In the genomic region with DNA sequence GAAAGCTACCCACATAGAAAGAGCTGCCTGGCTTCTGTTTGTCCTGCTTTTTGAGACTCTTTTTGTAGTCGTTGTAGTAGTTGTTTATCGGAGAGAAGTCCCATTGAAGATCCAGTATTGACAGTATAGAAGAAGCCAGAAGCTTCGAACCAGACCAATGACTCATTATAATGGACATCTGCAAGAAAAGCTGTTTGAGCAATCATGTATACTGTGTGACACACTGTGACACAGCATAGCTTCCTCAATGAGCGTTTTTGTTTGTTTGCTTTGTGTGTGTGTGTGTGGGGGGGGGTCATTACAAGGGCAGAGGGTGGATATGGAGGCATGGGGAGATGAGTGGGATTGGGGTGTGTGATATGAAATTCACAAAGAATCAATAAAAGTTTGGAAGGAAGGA, we compare ENCODE assay signal across 15 mouse cellular contexts. TPM values are rescaled to one million over a fixed set of nuclear protein-coding genes. Genes with fewer than 3 reads are reported as not detected.
DNase-seq lines count a peak whose midpoint lies in the region; ATAC-seq and TF ChIP-seq lines count a peak whose summit lies in the region.
"Had no signal": no experiment of that assay in that cellular context is flagged by ENCODE, and none has a peak within 500 bp of the region (broad histone marks: within the 10 kb centered on the region; RNA-seq: fewer than 3 reads in every experiment).

No protein-coding gene starts in this region.

- 30% methylated on average over 4 of the region's 4 CpGs for WGBS in heart, adult 2 months
- 45% methylated on average over 4 of the region's 4 CpGs for WGBS in intestine, embryonic 15.5 days
- 47% methylated on average over 4 of the region's 4 CpGs for WGBS in intestine, postnatal 0 days
- WGBS in lung, postnatal 0 days: 28% methylated on average over 4 of the region's 4 CpGs

- H3K36me3 ChIP-seq in heart, adult 2 months (ENCODE audit: control insufficient read depth, insufficient read depth, low read length): peaks cover 23% of the 10 kb centered on the region
- H3K36me3 ChIP-seq in intestine, embryonic 15.5 days: no peaks in the 10 kb centered on the region
- H3K36me3 ChIP-seq in intestine, postnatal 0 days (ENCODE audit: control insufficient read depth, insufficient read depth): no peaks in the 10 kb centered on the region
- H3K36me3 ChIP-seq in lung, postnatal 0 days (ENCODE audit: insufficient read depth, low read length): no peaks in the 10 kb centered on the region
- H3K36me3 ChIP-seq: forebrain, embryonic 12.5 days; liver, embryonic 13.5 days had no signal

- peaks cover 32% of the 10 kb centered on the region for H3K4me1 ChIP-seq in heart, adult 2 months (ENCODE audit: control insufficient read depth, insufficient read depth, low read length)
- H3K4me1 ChIP-seq in intestine, embryonic 15.5 days (replicated peaks): peaks cover 44% of the 10 kb centered on the region
- H3K4me1 ChIP-seq in intestine, postnatal 0 days (replicated peaks; ENCODE audit: control insufficient read depth, insufficient read depth, low read length): peaks cover 18% of the 10 kb centered on the region
- peaks cover 14% of the 10 kb centered on the region for H3K4me1 ChIP-seq in lung, postnatal 0 days (ENCODE audit: insufficient read depth, low read depth, low read length)

- no peak overlapping the region for H3K4me3 ChIP-seq in heart, adult 2 months
- no peak overlapping the region for H3K4me3 ChIP-seq in intestine, embryonic 15.5 days (replicated peaks)
- no peak overlapping the region for H3K4me3 ChIP-seq in intestine, postnatal 0 days (ENCODE audit: low read depth, low read length)
- no peak overlapping the region for H3K4me3 ChIP-seq in lung, postnatal 0 days (ENCODE audit: low read depth, low read length)
- H3K4me3 ChIP-seq: forebrain, embryonic 12.5 days; liver, embryonic 13.5 days had no signal

- no peak for ATAC-seq in intestine, embryonic 15.5 days
- no peak for ATAC-seq in intestine, postnatal 0 days
- peak; percentile 50 for ATAC-seq in lung, postnatal 0 days

- no peak overlapping the region for H3K9ac ChIP-seq in heart, adult 2 months (ENCODE audit: low read depth, low read length)
- no peak overlapping the region for H3K9ac ChIP-seq in intestine, embryonic 15.5 days
- no peak overlapping the region for H3K9ac ChIP-seq in intestine, postnatal 0 days (ENCODE audit: low read depth, low read length)
- H3K9ac ChIP-seq in lung, postnatal 0 days (replicated peaks; ENCODE audit: low read depth): no peak overlapping the region
- H3K9ac ChIP-seq: forebrain, embryonic 12.5 days; liver, embryonic 13.5 days had no signal

- peak overlapping the region; percentile 77 for H3K27ac ChIP-seq in heart, adult 2 months
- H3K27ac ChIP-seq in intestine, embryonic 15.5 days: 0 out of 2 replicates have a peak overlapping the region, but pooled peaks have one; percentile 22
- no peak overlapping the region for H3K27ac ChIP-seq in intestine, postnatal 0 days (ENCODE audit: low read depth, low read length)
- H3K27ac ChIP-seq in lung, postnatal 0 days (ENCODE audit: low read length): 0 out of 2 replicates have a peak overlapping the region, but pooled peaks have one; percentile 27
- H3K27ac ChIP-seq: forebrain, embryonic 12.5 days; liver, embryonic 13.5 days had no signal

- no peak for TF ChIP-seq EP300 in heart, adult 2 months (IDR thresholded peaks at IDR 0.05; ENCODE audit: insufficient read depth, low read depth, low read length)
- TF ChIP-seq EP300 in lung, postnatal 0 days (IDR thresholded peaks at IDR 0.05): no peak

- no peak for DNase-seq in heart, adult 2 months
- DNase-seq in heart, adult 11 months: no peak
- no peak for DNase-seq in lung, postnatal 0 days (ENCODE audit: low spot score)
- no peak for DNase-seq in lung, postnatal 4 days
- DNase-seq in cerebellum, adult 8-10 months: no peak
- no peak for DNase-seq in B cell, adult 2 months
- DNase-seq: adrenal gland, adult 2 months; cerebellum, adult 2 months; left cerebral cortex, postnatal 4 days; liver, embryonic 13.5 days; lung, postnatal 36 days had no signal

- H3K79me2 ChIP-seq in heart, adult 2 months (replicated peaks; ENCODE audit: control insufficient read depth, insufficient read depth, low read length): no peaks in the 10 kb centered on the region

- no peak overlapping the region for H3K4me2 ChIP-seq in intestine, embryonic 15.5 days (replicated peaks)
- H3K4me2 ChIP-seq in intestine, postnatal 0 days (replicated peaks; ENCODE audit: low read depth): no peak overlapping the region
- H3K4me2 ChIP-seq in lung, postnatal 0 days (replicated peaks; ENCODE audit: low read depth, low read length): no peak overlapping the region
- H3K4me2 ChIP-seq: forebrain, embryonic 12.5 days; liver, embryonic 13.5 days; midbrain, embryonic 11.5 days had no signal

- H3K27me3 ChIP-seq in heart, adult 2 months (ENCODE audit: control insufficient read depth, insufficient read depth, low read length): no peaks in the 10 kb centered on the region
- no peaks in the 10 kb centered on the region for H3K27me3 ChIP-seq in intestine, embryonic 15.5 days (replicated peaks)
- no peaks in the 10 kb centered on the region for H3K27me3 ChIP-seq in intestine, postnatal 0 days (replicated peaks; ENCODE audit: control insufficient read depth, insufficient read depth, low read length)
- no peaks in the 10 kb centered on the region for H3K27me3 ChIP-seq in lung, postnatal 0 days (replicated peaks; ENCODE audit: insufficient read depth, low read length)
- H3K27me3 ChIP-seq: forebrain, embryonic 12.5 days; liver, embryonic 13.5 days had no signal

- no peak for TF ChIP-seq POLR2A in heart, adult 2 months (IDR thresholded peaks at IDR 0.05; ENCODE audit: insufficient read depth, low read depth, low read length)

- intact Hi-C loops in heart, adult 2 months (cut with DNase I): loop anchor here (5.0 kb wide), 1 partner anchor 34 kb away; no protein-coding TSS in a partner anchor

- TF ChIP-seq CTCF in heart, adult 2 months (IDR thresholded peaks at IDR 0.05): no peak
- no peak for TF ChIP-seq CTCF in intestine, postnatal 0 days (IDR thresholded peaks at IDR 0.05; ENCODE audit: low read depth)
- no peak for TF ChIP-seq CTCF in lung, postnatal 0 days (IDR thresholded peaks at IDR 0.05)

- no peaks in the 10 kb centered on the region for H3K9me3 ChIP-seq in intestine, embryonic 15.5 days
- no peaks in the 10 kb centered on the region for H3K9me3 ChIP-seq in intestine, postnatal 0 days (ENCODE audit: control insufficient read depth)
- no peaks in the 10 kb centered on the region for H3K9me3 ChIP-seq in lung, postnatal 0 days (ENCODE audit: low read length)
- H3K9me3 ChIP-seq: forebrain, embryonic 12.5 days; liver, embryonic 13.5 days had no signal

RNA-seq across cellular contexts. Expression of a gene that starts 53.0 kb away (rescaled TPM):
- 10 to 100 TPM; 87.7 to 89.1 TPM for total RNA-seq in heart, adult 2 months (2021)
- 44.8 and 53.7 TPM in 2 replicates for polyA plus RNA-seq in heart, adult 2 months (2012; rRNA removed)
- polyA plus RNA-seq in intestine, embryonic 15.5 days (2015; fragmentation: Nextera tagmentation; extraction: Ambion mirVana): 18.6 and 19.4 TPM in 2 replicates
- polyA plus RNA-seq in intestine, postnatal 0 days (2015; fragmentation: Nextera tagmentation; extraction: Ambion mirVana): 13.0 and 13.6 TPM in 2 replicates
- 19.7 and 21.5 TPM in 2 replicates for polyA plus RNA-seq in lung, postnatal 0 days (2015; fragmentation: Nextera tagmentation; extraction: Ambion mirVana)
